Mouse (Mus musculus): ENCODE measurements around the gene Med12. TPM values are rescaled to one million over a fixed set of nuclear protein-coding genes. Genes with fewer than 3 reads are reported as not detected.
"Not testable (repeated sequence)": the region's sequence is repeated elsewhere in the genome, so short reads cannot be mapped to it uniquely, and the experiment has no call there.

Med12 gene
- polyA plus RNA-seq, 1 experiment: 109 TPM

DNA sequence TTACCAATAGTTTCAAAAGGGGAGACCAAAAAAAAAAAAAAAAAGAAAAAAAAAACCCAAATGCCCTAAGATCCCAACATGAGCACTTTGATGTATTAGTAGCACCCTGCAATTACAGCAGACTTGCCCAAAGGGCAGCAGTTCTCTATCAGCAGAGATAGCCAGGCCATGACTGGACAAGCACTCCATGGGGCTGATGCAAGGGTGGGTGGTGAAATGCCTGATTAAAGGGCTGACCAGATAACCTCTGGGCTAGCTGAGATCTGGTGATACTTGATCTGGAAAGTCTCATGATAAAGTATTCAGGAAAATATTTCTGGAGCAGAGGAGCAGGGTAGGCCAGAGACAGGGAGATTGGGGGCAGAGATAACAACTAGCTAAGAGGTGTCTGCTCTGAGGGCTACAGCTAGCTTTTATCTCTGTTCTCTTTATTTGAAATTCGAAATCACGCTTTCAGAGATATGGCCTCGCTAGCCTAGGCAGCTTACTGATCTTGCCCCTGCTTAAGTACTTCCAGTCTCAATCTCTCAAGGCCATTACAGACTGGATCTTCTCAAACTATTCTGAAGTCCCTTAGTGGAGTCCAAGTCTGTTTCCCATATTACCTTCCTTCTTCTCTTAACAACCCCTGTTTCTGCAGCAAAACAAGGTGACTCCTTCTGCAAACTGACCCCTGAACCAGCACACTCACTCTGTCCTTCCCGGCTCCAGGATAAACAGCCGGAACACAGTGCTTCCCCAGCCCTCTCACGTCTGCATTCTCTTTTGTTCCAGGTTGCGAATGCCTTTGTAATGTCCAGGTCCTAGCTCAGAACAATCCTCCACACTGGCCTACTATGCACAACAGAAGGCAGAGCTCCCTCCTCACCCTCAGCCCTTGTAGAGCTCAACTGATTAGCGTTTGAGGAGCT, 52.4 kb downstream of the Med12 start:
- no peaks in the 10 kb centered on the region for H3K4me1 ChIP-seq (ENCODE audit: control insufficient read depth, insufficient read depth, low read length)
- H3K4me3 ChIP-seq (replicated peaks; ENCODE audit: extremely low read depth, low read depth, low read length): no peak overlapping the region
- DNase-seq: no peak
- no peak for TF ChIP-seq POLR2A (IDR thresholded peaks at IDR 0.05; ENCODE audit: borderline replicate concordance, extremely low read depth, low read depth, low read length)
- WGBS: 63% methylated on average over 8 of the region's 8 CpGs

DNA sequence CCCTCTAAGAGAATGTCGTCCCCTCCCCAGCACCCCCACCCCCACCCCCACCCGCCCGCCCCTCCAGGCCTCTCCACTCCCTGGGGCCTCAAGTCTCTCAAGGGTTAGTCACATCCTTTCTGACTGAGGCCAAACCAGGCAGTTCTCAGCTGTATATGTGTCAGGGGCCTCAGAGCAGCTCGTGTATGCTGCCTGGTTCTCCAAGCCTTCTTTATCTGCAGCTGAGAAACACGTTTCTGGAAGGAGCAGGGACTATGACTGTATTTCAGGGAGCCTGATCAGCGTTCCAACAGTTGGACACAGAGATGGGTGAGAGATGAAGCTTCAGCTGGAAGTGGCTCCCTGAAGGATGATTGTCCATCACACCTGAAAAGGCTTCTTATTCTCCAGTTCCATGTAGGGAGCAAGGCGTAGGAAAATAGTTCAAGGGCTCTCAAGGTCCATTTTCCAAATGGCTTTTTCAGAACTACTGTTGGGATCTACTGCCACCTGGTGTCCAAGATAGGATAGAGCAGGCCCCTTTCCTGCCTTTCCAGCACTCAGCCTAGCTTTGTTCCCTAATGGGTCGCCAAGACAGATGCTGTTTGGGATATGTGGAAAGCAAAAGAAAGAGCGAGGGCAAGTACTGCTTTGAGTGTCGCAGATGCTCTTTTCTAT, 55.7 kb downstream of the Med12 start:
- TF ChIP-seq POLR2A (IDR thresholded peaks at IDR 0.05; ENCODE audit: borderline replicate concordance, extremely low read depth, low read depth, low read length) (no peak), CTCF (IDR thresholded peaks at IDR 0.05; ENCODE audit: insufficient read depth, low read length) (peak; percentile 55)
- no peaks in the 10 kb centered on the region; the same call in 1 of the 2 replicates for H3K4me1 ChIP-seq (ENCODE audit: control insufficient read depth, insufficient read depth, low read length)
- peak; percentile 43 for DNase-seq
- WGBS: 38% methylated on average over 10 of the region's 10 CpGs
- H3K4me3 ChIP-seq (replicated peaks; ENCODE audit: extremely low read depth, low read depth, low read length): no peak overlapping the region

- WGBS: 43% methylated on average over 9 of the region's 9 CpGs
- Histone ChIP-seq H3K4me3 (replicated peaks; ENCODE audit: extremely low read depth, low read depth, low read length) (peak overlapping the region; percentile 60), H3K4me1 (ENCODE audit: control insufficient read depth, insufficient read depth, low read length) (no peaks in the 10 kb centered on the region; the same call in 1 of the 2 replicates)
- DNase-seq: no peak
- no peak for TF ChIP-seq POLR2A (IDR thresholded peaks at IDR 0.05; ENCODE audit: borderline replicate concordance, extremely low read depth, low read depth, low read length)
- no peak for TF ChIP-seq CTCF (IDR thresholded peaks at IDR 0.05; ENCODE audit: insufficient read depth, low read length)
Measured at GRCm38 (mm10) chrX:101332031-101332374, 58.2 kb downstream of the Med12 start.

- WGBS: 27% methylated on average over 39 of the region's 49 CpGs
- no peaks in the 10 kb centered on the region; the same call in 1 of the 2 replicates for H3K4me1 ChIP-seq (ENCODE audit: control insufficient read depth, insufficient read depth, low read length)
- H3K4me3 ChIP-seq (replicated peaks; ENCODE audit: extremely low read depth, low read depth, low read length): peak overlapping the region; percentile 77
- DNase-seq: peak; percentile 70
- peak; percentile 65; the same call in 1 of the 2 replicates for TF ChIP-seq POLR2A (IDR thresholded peaks at IDR 0.05; ENCODE audit: borderline replicate concordance, extremely low read depth, low read depth, low read length)
- TF ChIP-seq CTCF (IDR thresholded peaks at IDR 0.05; ENCODE audit: insufficient read depth, low read length): no peak
Measured at GRCm38 (mm10) chrX:101332375-101333211, 58.8 kb downstream of the Med12 start.

DNA sequence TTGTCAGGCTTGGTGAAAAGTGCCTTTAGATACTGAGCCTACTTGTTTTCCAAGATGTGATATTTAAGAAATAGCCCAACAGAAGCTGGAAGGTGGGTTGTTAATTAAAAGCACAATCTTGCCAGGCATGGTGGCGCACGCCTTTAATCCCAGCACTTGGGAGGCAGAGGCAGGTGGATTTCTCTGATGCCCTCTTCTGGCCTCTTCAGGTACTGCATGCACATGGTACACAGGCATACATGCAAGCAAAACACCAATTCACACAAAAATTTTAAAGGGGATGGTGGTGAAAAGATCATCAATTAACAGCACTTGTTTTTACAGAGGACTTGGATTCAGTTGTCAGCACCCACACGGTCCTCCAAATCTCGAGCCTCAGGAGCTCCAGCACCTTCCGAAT, 60.8 kb downstream of the Med12 start:
- 90% methylated on average over 5 of the region's 5 CpGs for WGBS
- no peaks in the 10 kb centered on the region; the same call in 1 of the 2 replicates for H3K4me1 ChIP-seq (ENCODE audit: control insufficient read depth, insufficient read depth, low read length)
- peak; percentile 4 for DNase-seq
- no peak overlapping the region for H3K4me3 ChIP-seq (replicated peaks; ENCODE audit: extremely low read depth, low read depth, low read length)
- TF ChIP-seq POLR2A (IDR thresholded peaks at IDR 0.05; ENCODE audit: borderline replicate concordance, extremely low read depth, low read depth, low read length): no peak
- TF ChIP-seq CTCF (IDR thresholded peaks at IDR 0.05; ENCODE audit: insufficient read depth, low read length): peak; percentile 23; the same call in 1 of the 2 replicates

DNA sequence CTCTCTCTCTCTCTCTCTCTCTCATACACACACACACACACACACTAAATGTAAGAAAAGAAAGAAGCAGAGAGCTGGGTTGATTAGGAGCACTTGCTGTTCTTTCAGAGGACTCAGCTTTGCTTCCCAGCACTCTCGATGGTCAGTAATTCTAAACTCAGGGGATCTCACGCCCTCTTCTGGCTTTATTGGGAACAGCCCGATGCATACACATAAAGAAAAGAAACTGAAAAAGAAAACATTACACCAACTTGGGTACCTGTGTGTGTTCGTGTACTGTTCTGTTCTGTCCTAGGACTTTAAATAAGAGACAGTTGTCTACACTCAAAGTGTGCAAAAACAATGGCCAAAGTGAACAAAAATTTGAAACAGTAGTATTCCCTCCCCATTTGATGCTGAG, 64.8 kb downstream of the Med12 start:
- no peak for TF ChIP-seq CTCF (IDR thresholded peaks at IDR 0.05; ENCODE audit: insufficient read depth, low read length)
- no peak for TF ChIP-seq POLR2A (IDR thresholded peaks at IDR 0.05; ENCODE audit: borderline replicate concordance, extremely low read depth, low read depth, low read length)
- no peak for DNase-seq
- no peaks in the 10 kb centered on the region for H3K4me1 ChIP-seq (ENCODE audit: control insufficient read depth, insufficient read depth, low read length)
- H3K4me3 ChIP-seq (replicated peaks; ENCODE audit: extremely low read depth, low read depth, low read length): no peak overlapping the region
- 53% methylated on average over 4 of the region's 4 CpGs for WGBS

- not testable (repeated sequence) for H3K4me3 ChIP-seq (replicated peaks; ENCODE audit: extremely low read depth, low read depth, low read length); H3K4me1 ChIP-seq (ENCODE audit: control insufficient read depth, insufficient read depth, low read length); DNase-seq
- WGBS: 49% methylated on average over 2 of the region's 2 CpGs
Measured at GRCm38 (mm10) chrX:101342837-101343236, 69.0 kb downstream of the Med12 start.

- Histone ChIP-seq H3K4me1 (ENCODE audit: control insufficient read depth, insufficient read depth, low read length) (no peaks in the 10 kb centered on the region), H3K4me3 (replicated peaks; ENCODE audit: extremely low read depth, low read depth, low read length) (no peak overlapping the region)
- no peak for DNase-seq
- 87% methylated on average over 2 of the region's 2 CpGs for WGBS
- no peak for TF ChIP-seq CTCF (IDR thresholded peaks at IDR 0.05; ENCODE audit: insufficient read depth, low read length)
- TF ChIP-seq POLR2A (IDR thresholded peaks at IDR 0.05; ENCODE audit: borderline replicate concordance, extremely low read depth, low read depth, low read length): no peak
Measured at GRCm38 (mm10) chrX:101345456-101345855, 71.6 kb downstream of the Med12 start.

DNA sequence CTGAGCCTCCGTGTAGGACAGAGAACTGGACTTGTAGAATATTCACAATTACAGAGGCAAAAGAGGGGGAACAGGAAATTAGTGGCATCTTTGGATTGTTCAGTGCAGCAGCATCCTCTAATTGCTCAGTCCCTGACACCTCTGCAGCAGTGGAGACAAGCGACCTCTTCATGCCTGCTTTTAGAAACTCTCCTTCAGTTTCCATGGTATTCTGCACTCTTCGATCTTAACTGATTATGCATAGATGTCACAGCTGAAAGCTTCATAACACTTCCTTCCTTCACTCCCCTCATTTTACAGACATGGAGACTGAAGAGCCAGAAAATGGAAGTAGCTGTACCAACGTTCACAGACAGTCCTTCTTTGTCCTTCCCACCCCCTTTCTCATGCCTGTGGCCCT, 72.6 kb downstream of the Med12 start:
- Histone ChIP-seq H3K4me3 (replicated peaks; ENCODE audit: extremely low read depth, low read depth, low read length) (no peak overlapping the region), H3K4me1 (ENCODE audit: control insufficient read depth, insufficient read depth, low read length) (no peaks in the 10 kb centered on the region)
- WGBS: 47% methylated on average over 4 of the region's 4 CpGs
- DNase-seq: no peak
- TF ChIP-seq CTCF (IDR thresholded peaks at IDR 0.05; ENCODE audit: insufficient read depth, low read length): no peak
- TF ChIP-seq POLR2A (IDR thresholded peaks at IDR 0.05; ENCODE audit: borderline replicate concordance, extremely low read depth, low read depth, low read length): no peak

Other genes with a start within 250 kb of the Med12 start
- 0.09 and 0.12 TPM in 2 replicates for gene Tex11, start 214.4 kb upstream of the Med12 start, polyA plus RNA-seq (2012; rRNA removed)
- 1.3 and 2.7 TPM in 2 replicates for gene Slc7a3, start 188.0 kb upstream of the Med12 start, polyA plus RNA-seq (2012; rRNA removed)
- gene Snx12, start 51.5 kb upstream of the Med12 start, polyA plus RNA-seq (2012; rRNA removed): 11.3 and 26.5 TPM in 2 replicates
- 41.7 and 55.6 TPM in 2 replicates for gene Foxo4, start 19.5 kb upstream of the Med12 start, polyA plus RNA-seq (2012; rRNA removed)
- 0.51 and 0.57 TPM in 2 replicates for gene Gm614, start 10.0 kb upstream of the Med12 start, polyA plus RNA-seq (2012; rRNA removed)
- gene Il2rg, start 5.8 kb upstream of the Med12 start, polyA plus RNA-seq (2012; rRNA removed): 38.0 and 60.3 TPM in 2 replicates
- not detected in 2 replicates for gene Gm20489, start 5.0 kb upstream of the Med12 start, polyA plus RNA-seq (2012; rRNA removed)
- 0.23 and 0.57 TPM in 2 replicates for gene Nlgn3, start 25.1 kb downstream of the Med12 start, polyA plus RNA-seq (2012; rRNA removed)
- 6.2 and 7.2 TPM in 2 replicates for gene Gjb1, start 102.3 kb downstream of the Med12 start, polyA plus RNA-seq (2012; rRNA removed)
- 23.6 and 32.8 TPM in 2 replicates for gene Zmym3, start 146.8 kb downstream of the Med12 start, polyA plus RNA-seq (2012; rRNA removed)
- gene Nono, start 155.3 kb downstream of the Med12 start, polyA plus RNA-seq (2012; rRNA removed): 57.9 and 96.3 TPM in 2 replicates
- gene Itgb1bp2, start 175.1 kb downstream of the Med12 start, polyA plus RNA-seq (2012; rRNA removed): 2.0 and 13.6 TPM in 2 replicates